Mouse (Mus musculus) C2C12 (cell line): Measurements from ENCODE around the gene Lypd6b.

ENCODE experiments used
- CEBPB ChIP-seq: IDR thresholded peaks from one replicate; pipeline ENCODE4 v1.6.1; 2011; ENCODE audit warnings: low read depth, mild to moderate bottlenecking, control low read depth, moderate library complexity
- CTCF ChIP-seq: IDR thresholded peaks from one replicate; pipeline ENCODE4 v1.5.1; 2011; ENCODE audit not compliant: control insufficient read depth, insufficient read depth, insufficient read length
- FOSL1 ChIP-seq: IDR thresholded peaks from one replicate; pipeline ENCODE4 v1.8.0; 2011; ENCODE audit warnings: mild to moderate bottlenecking, low read length; ENCODE audit not compliant: poor library complexity, insufficient read depth, severe bottlenecking
- MAX ChIP-seq: IDR thresholded peaks from one replicate; pipeline ENCODE4 v1.6.1; 2011; ENCODE audit warnings: mild to moderate bottlenecking, control low read depth
- MYOG ChIP-seq: IDR thresholded peaks from one replicate; pipeline ENCODE4 v1.6.1; 2011; ENCODE audit not compliant: control insufficient read depth, insufficient read length; ENCODE audit errors: extremely low read depth

DNA sequence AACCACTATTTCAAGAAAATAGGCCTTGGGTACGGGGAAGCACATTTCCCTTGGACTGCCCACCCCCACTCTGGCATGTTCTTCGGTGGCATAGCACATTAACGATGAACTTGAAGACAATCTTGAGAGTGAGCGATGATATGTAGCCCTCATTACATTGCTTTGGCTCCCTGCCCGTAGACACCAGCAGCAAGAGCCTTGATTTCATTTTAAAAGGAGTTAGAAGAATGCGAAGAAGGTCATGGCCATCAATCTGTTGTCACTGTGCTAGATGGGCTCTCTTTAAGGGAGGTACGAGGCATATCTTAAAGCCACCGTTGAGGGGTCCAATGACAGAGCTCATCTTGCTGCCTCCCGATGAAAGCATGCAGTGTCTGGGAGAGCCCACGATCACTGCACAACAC lies 68.7 kb downstream of the Lypd6b start:
- TF ChIP-seq CTCF (no peak), CEBPB (no peak), MYOG (no peak), FOSL1 (no peak), MAX (no peak)
